Mouse (Mus musculus) ES-E14 (cell line): Measurements from ENCODE around the gene Ankrd12. TPM values are rescaled to one million over a fixed set of nuclear protein-coding genes. Genes with fewer than 3 reads are reported as not detected.

Experiments used
- DNase-seq: peaks from one replicate; pipeline ENCODE4 v3.0.0-alpha.2; 2013; ENCODE audit warnings: low read depth, low spot score
- H3K27ac ChIP-seq: 2 replicates; pipeline ENCODE4 v1.5.1; 2012; ENCODE audit warnings: low read depth, mild to moderate bottlenecking, low read length, moderate library complexity, mixed read lengths; ENCODE audit not compliant: poor library complexity, insufficient read depth, severe bottlenecking
- H3K36me3 ChIP-seq: 2 replicates; pipeline ENCODE4 v1.6.1; 2012; ENCODE audit warnings: mild to moderate bottlenecking, low read length, moderate library complexity, mixed read lengths; ENCODE audit not compliant: control insufficient read depth, poor library complexity, insufficient read depth, severe bottlenecking
- H3K4me1 ChIP-seq, 2 experiments: fragments of 150-350 bp in 1 of 2; sonication (generic) in 1 of 2; 2 replicates each; pipeline ENCODE4 v1.6.1; 2012; ENCODE audit warnings: low read length in 2 of 2, mild to moderate bottlenecking in 1 of 2, mixed read lengths in 1 of 2; ENCODE audit not compliant: control insufficient read depth in 2 of 2, insufficient read depth in 2 of 2, poor library complexity in 1 of 2
- H3K4me3 ChIP-seq, 2 experiments: fragments of 150-350 bp in 1 of 2; sonication (generic) in 1 of 2; 2 replicates each; pipeline ENCODE4 v1.5.1; 2012; ENCODE audit warnings: low read length in 2 of 2, low read depth in 1 of 2, mild to moderate bottlenecking in 1 of 2, mixed read lengths in 1 of 2; ENCODE audit not compliant: insufficient read depth in 1 of 2, poor library complexity in 1 of 2, severe bottlenecking in 1 of 2
- H3K9ac ChIP-seq: 2 replicates; pipeline ENCODE4 v1.6.1; 2012; ENCODE audit warnings: low read depth, mild to moderate bottlenecking, low read length, mixed read lengths; ENCODE audit not compliant: poor library complexity, insufficient read depth, severe bottlenecking
- H3K9me3 ChIP-seq: fragments of 150-350 bp; sonication (generic); 2 replicates; pipeline ENCODE4 v1.6.1; 2012; ENCODE audit warnings: low read depth, mild to moderate bottlenecking, low read length; ENCODE audit not compliant: control insufficient read depth, insufficient read depth
- CHD2 ChIP-seq: IDR thresholded peaks from 2 replicates; pipeline ENCODE4 v1.6.1; 2014; ENCODE audit warnings: mild to moderate bottlenecking, low read depth, low read length, inconsistent platforms
- HCFC1 ChIP-seq: IDR thresholded peaks from 2 replicates; pipeline ENCODE4 v1.6.1; 2012; ENCODE audit warnings: low read length, inconsistent platforms, borderline replicate concordance; ENCODE audit not compliant: insufficient read depth
- MAFK ChIP-seq: IDR thresholded peaks from 2 replicates; pipeline ENCODE4 v1.6.1; 2014; ENCODE audit warnings: mild to moderate bottlenecking, low read depth, low read length, inconsistent platforms; ENCODE audit not compliant: insufficient read depth
- ZC3H11A ChIP-seq: IDR thresholded peaks from 2 replicates; pipeline ENCODE4 v1.6.1; 2012; ENCODE audit warnings: low read depth, mild to moderate bottlenecking, inconsistent platforms, low read length, borderline replicate concordance
- ZNF384 ChIP-seq: IDR thresholded peaks from 2 replicates; pipeline ENCODE4 v1.6.1; 2012; ENCODE audit warnings: low read depth, low read length, inconsistent platforms
- in situ Hi-C, 2 experiments: fragments of 600-800 bp; cut with MboI; formaldehyde crosslinking; loops; one replicate each; pipeline ENCODE4 v1.15.1; 2025; ENCODE audit warnings: low sequenced_read_pairs in 2 of 2, inconsistent platforms in 1 of 2; ENCODE audit not compliant: unreplicated experiment in 2 of 2
- total RNA-seq: library from RNA; depleted of rRNA; stranded (reverse); fragments of 300-350 nt; gene quantifications from 2 replicates; pipeline ENCODE4 v1.2.3, GENCODE M21; 2012

Ankrd12 gene
- total RNA-seq, 1 experiment: 8.3 TPM

DNA sequence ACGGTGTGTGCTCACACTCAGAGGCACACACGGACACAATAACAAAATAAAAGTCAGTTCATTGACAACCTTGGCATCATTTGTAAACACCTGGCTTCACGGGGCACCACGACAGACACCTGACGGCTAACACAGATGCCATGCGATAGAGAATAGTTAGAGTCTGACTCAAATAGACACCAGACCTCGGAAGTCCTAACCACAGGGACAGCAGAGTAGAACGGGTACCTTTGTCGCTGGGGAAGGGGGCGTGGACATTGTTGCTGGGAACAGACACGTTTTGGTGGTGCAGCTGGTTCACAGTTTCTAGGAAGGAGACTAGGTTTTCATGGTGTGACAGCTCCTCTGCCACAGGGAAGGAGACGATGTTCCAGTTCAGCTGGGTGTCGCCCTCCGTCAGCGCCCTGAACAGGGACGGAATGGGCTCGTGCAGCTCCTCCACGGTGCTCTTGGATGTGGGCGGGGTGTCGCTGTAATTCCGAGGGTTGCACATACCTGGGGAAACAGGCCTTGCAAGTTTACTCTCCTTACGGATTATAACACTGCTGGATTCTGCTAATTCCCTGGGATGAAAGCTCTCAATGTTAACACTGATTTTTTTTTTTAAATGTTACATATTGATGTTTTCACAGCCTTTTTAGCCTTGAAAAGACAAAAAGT is 147.4 kb downstream of the Ankrd12 start:
- Histone ChIP-seq H3K9ac (no peak overlapping the region), H3K4me3 (no peak overlapping the region), H3K9me3 (no peaks in the 10 kb centered on the region), H3K27ac (no peak overlapping the region), H3K36me3 (peaks cover 11% of the 10 kb centered on the region; the same call in 1 of the 2 replicates), H3K4me1 (peaks cover 0 to 2% of the 10 kb centered on the region in 2 experiments; a peak in 1 of 4 replicates)
- no peak for DNase-seq
- in situ Hi-C loops: no loop called here
- no peak for TF ChIP-seq HCFC1
- TF ChIP-seq CHD2: no peak
- TF ChIP-seq ZNF384: no peak
- no peak for TF ChIP-seq ZC3H11A
- TF ChIP-seq MAFK: no peak

DNA sequence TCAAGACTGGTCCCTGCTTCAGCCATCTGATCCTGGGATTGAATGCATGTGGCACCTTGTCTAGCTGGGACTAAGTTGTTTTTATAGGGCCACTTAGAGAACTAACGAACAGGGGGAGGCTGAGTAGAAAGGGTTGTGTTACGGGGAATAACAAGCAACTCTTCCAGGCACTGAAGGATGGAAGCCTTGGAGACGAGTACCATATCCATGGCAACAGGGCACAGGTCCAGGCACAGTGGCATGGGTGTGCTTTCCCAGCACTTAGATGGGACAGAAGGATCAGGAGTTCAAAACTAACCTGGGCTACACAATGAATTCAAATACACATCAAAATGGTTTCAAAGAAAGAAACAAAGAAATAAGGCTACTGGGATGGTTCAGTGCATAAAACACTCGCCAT is 149.8 kb downstream of the Ankrd12 start:
- no peak for TF ChIP-seq MAFK
- TF ChIP-seq HCFC1: no peak
- TF ChIP-seq ZNF384: no peak
- TF ChIP-seq ZC3H11A: no peak
- no peak for TF ChIP-seq CHD2
- in situ Hi-C loops: no loop called here
- peaks cover 13% of the 10 kb centered on the region; the same call in 1 of the 2 replicates for H3K36me3 ChIP-seq

DNA sequence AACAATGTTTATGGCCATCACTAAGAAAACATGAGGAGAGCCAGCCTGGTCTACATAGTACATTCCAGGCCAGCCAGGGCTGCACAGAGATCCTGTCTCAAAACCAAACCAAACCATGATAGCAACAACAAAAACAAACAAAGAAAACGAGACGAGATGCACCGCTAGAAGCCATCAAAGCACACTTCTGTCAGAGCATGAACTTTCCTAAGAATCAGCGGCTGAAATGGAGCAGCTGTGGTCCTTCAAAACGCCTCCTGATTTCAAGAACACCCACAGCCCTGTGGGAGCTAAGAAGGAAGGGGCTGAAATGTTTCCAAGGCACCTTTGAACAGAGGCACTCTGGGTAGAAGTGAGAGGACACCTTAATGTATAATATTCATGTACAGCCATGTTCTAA is 152.7 kb downstream of the Ankrd12 start:
- Histone ChIP-seq H3K36me3 (peaks cover 14% of the 10 kb centered on the region; the same call in 1 of the 2 replicates), H3K9ac (no peak overlapping the region), H3K9me3 (no peaks in the 10 kb centered on the region), H3K27ac (no peak overlapping the region), H3K4me3 (no peak overlapping the region), H3K4me1 (peaks cover 0 to 2% of the 10 kb centered on the region in 2 experiments; a peak in 1 of 4 replicates)
- in situ Hi-C loops: no loop called here
- TF ChIP-seq MAFK: no peak
- TF ChIP-seq CHD2: no peak
- DNase-seq: no peak

More for the DNA sequence above, 149.8 kb downstream of the Ankrd12 start:
- H3K9ac ChIP-seq: no peak overlapping the region
- no peak overlapping the region for H3K27ac ChIP-seq
- no peak overlapping the region for H3K4me3 ChIP-seq
- H3K9me3 ChIP-seq: no peaks in the 10 kb centered on the region
- DNase-seq: no peak
- peaks cover 0 to 2% of the 10 kb centered on the region in 2 experiments; a peak in 1 of 4 replicates for H3K4me1 ChIP-seq

DNA sequence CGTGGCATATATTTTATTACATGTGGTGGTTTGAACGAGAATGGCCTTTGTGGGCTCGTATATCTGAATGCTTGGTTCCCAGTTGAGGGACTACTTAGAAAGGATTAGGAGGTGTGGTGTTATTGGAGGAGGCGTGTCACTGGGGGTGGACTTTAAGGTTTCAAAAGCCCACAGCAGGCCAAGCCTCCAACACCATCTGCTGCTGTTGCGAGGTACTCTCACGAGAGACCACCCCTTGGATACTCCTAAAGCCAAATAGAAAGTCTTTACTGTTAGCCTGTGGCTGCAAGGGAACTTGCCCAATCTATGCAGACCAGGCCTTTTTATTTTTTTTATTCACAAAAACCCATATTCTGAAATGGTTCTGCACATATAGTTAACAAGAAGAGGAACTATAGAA is 154.9 kb downstream of the Ankrd12 start:
- in situ Hi-C loops: no loop called here
- Histone ChIP-seq H3K9me3 (no peaks in the 10 kb centered on the region), H3K4me3 (no peak overlapping the region), H3K27ac (no peak overlapping the region), H3K9ac (no peak overlapping the region), H3K36me3 (peaks cover 13% of the 10 kb centered on the region; the same call in 1 of the 2 replicates), H3K4me1 (peaks cover 0 to 2% of the 10 kb centered on the region in 2 experiments; a peak in 1 of 4 replicates)
- TF ChIP-seq HCFC1 (no peak), MAFK (no peak), CHD2 (no peak), ZNF384 (no peak), ZC3H11A (no peak)
- DNase-seq: no peak

DNA sequence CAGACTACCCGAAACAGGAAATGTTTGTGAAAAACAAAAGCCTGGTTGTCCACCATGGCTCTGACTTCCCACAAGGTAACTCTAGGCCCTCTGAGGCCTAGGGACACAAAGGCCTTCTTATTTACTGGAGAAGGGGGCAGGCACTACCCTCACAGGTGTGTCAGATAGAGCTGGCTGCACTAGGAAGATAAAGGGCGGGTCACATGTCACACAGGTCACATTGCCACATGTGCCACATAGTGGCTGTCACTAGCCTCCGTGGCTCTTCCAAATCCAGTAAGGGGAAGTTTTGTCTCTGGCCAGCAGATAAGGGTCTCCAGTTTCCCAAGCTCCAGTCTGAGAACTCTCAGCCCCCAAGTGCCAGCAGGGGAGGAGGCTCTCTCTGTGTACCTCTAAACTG is 157.7 kb downstream of the Ankrd12 start:
- no peak overlapping the region for H3K4me3 ChIP-seq
- DNase-seq: no peak
- H3K9ac ChIP-seq: no peak overlapping the region
- no peaks in the 10 kb centered on the region for H3K9me3 ChIP-seq
- TF ChIP-seq CHD2 (no peak), HCFC1 (no peak), ZC3H11A (no peak), MAFK (no peak), ZNF384 (no peak)
- in situ Hi-C loops: no loop called here
- H3K27ac ChIP-seq: no peak overlapping the region
- H3K4me1 ChIP-seq: peaks cover 0 to 10% of the 10 kb centered on the region in 2 experiments; a peak in 2 of 4 replicates
- peaks cover 10% of the 10 kb centered on the region; the same call in 1 of the 2 replicates for H3K36me3 ChIP-seq
